Mouse (Mus musculus) cerebellum, postnatal 25 days (tissue): Measurements from ENCODE around the gene Calcb.
A peak's percentile ranks its signal among the peaks of the same experiment; 100 is the strongest.
"Not testable (repeated sequence)": the region's sequence is repeated elsewhere in the genome, so short reads cannot be mapped to it uniquely, and the experiment has no call there.

Experiments used
- DNase-seq, 2 experiments: peaks; one replicate each; pipeline ENCODE4 v3.0.0; 2021; ENCODE audit warnings: mixed read lengths in 2 of 2

The Calcb gene

GRCm38 (mm10) chr7:114718300-114718699 is at the start of gene Calcb:
TSS of gene Calcb (plus strand) at chr7:114718643.
- DNase-seq, result no peak

- DNase-seq, result no peak
These were observed 47.0 kb upstream of the Calcb start for GRCm38 (mm10) chr7:114671405-114671804.

GRCm38 (mm10) chr7:114672697-114673096 is 45.7 kb upstream of the Calcb start:
- DNase-seq, result no peak

- DNase-seq, result no peak
These were observed 26.1 kb upstream of the Calcb start for GRCm38 (mm10) chr7:114692339-114692738.

- DNase-seq, result no peak
These were observed 17.6 kb upstream of the Calcb start for GRCm38 (mm10) chr7:114700871-114701270.

GRCm38 (mm10) chr7:114706716-114707115 is 11.7 kb upstream of the Calcb start:
- DNase-seq, result no peak

- no peak for DNase-seq
These were observed 11.0 kb upstream of the Calcb start for GRCm38 (mm10) chr7:114707398-114707797.

- no peak for DNase-seq
These were observed 8.0 kb upstream of the Calcb start for GRCm38 (mm10) chr7:114710419-114710818.

GRCm38 (mm10) chr7:114712523-114712922 is 5.9 kb upstream of the Calcb start:
- DNase-seq, result no peak

- DNase-seq, result peak; percentile 21 to 42
These were observed 1.1 kb downstream of the Calcb start for GRCm38 (mm10) chr7:114719381-114720131.

GRCm38 (mm10) chr7:114729696-114730095 is 11.3 kb downstream of the Calcb start:
- DNase-seq, result not testable (repeated sequence)

- DNase-seq, result no peak
These were observed 12.7 kb downstream of the Calcb start for GRCm38 (mm10) chr7:114731175-114731574.

GRCm38 (mm10) chr7:114731700-114732099 is 13.3 kb downstream of the Calcb start:
- DNase-seq, result not testable (repeated sequence)

GRCm38 (mm10) chr7:114736256-114736655 is 17.8 kb downstream of the Calcb start:
- DNase-seq, result no peak

GRCm38 (mm10) chr7:114738166-114738565 is 19.7 kb downstream of the Calcb start:
- no peak for DNase-seq

- peak in 1 of 2 experiments; percentile 17 for DNase-seq
These were observed 22.1 kb downstream of the Calcb start for GRCm38 (mm10) chr7:114740360-114741165.

GRCm38 (mm10) chr7:114743022-114743780 is 24.8 kb downstream of the Calcb start, which contains the start of gene Insc:
TSS of gene Insc (plus strand) at chr7:114743694.
- no peak for DNase-seq

GRCm38 (mm10) chr7:114744639-114745245 is 26.3 kb downstream of the Calcb start:
- DNase-seq, result no peak

- no peak for DNase-seq
These were observed 27.2 kb downstream of the Calcb start for GRCm38 (mm10) chr7:114745481-114746271.

- DNase-seq, result peak in 1 of 2 experiments; percentile 8
These were observed 29.2 kb downstream of the Calcb start for GRCm38 (mm10) chr7:114747596-114747995.

GRCm38 (mm10) chr7:114748239-114748638 is 29.8 kb downstream of the Calcb start:
- DNase-seq, result no peak

- no peak for DNase-seq
These were observed 35.0 kb downstream of the Calcb start for GRCm38 (mm10) chr7:114753471-114753870.
